Mouse (Mus musculus) kidney, embryonic 14.5 days (tissue): ENCODE measurements around the gene Mylk4. TPM values are rescaled to one million over a fixed set of nuclear protein-coding genes. Genes with fewer than 3 reads are reported as not detected.

Experiments
- ATAC-seq: fragments of 200-750 bp; cut with Nextera tagmentation; 2 replicates; pipeline ENCODE4 v1.8.0; 2017; ENCODE audit warnings: moderate number of reproducible peaks, mild to moderate bottlenecking, moderate TSS enrichment, moderate library complexity; ENCODE audit not compliant: low FRiP score, low TSS enrichment
- H3K27ac ChIP-seq: fragments of 300-500 bp; sonication (generic); 2 replicates; pipeline ENCODE4 v1.5.1; 2014; ENCODE audit warnings: low read depth, mild to moderate bottlenecking, low read length, moderate library complexity, mixed read lengths
- H3K27me3 ChIP-seq: fragments of 300-500 bp; sonication (generic); 2 replicates; pipeline ENCODE4 v1.6.1; 2014; ENCODE audit warnings: mild to moderate bottlenecking, low read length; ENCODE audit not compliant: control insufficient read depth, insufficient read depth
- H3K36me3 ChIP-seq: fragments of 300-500 bp; sonication (generic); 2 replicates; pipeline ENCODE4 v1.6.1; 2014; ENCODE audit warnings: low read length, mixed read lengths; ENCODE audit not compliant: control insufficient read depth, insufficient read depth
- H3K4me1 ChIP-seq: fragments of 300-500 bp; sonication (generic); 2 replicates; pipeline ENCODE4 v1.6.1; 2014; ENCODE audit warnings: low read length, mixed read lengths; ENCODE audit not compliant: control insufficient read depth, insufficient read depth
- H3K4me2 ChIP-seq: fragments of 300-500 bp; sonication (generic); replicated peaks from 2 replicates; pipeline ENCODE4 v1.6.1; 2014; ENCODE audit warnings: low read depth, mild to moderate bottlenecking, low read length
- H3K4me3 ChIP-seq: fragments of 300-500 bp; sonication (generic); 2 replicates; pipeline ENCODE4 v1.5.1; 2014; ENCODE audit warnings: mild to moderate bottlenecking, low read length
- H3K9ac ChIP-seq: fragments of 300-500 bp; sonication (generic); 2 replicates; pipeline ENCODE4 v1.6.1; 2014; ENCODE audit warnings: low read depth, mild to moderate bottlenecking, low read length, moderate library complexity
- H3K9me3 ChIP-seq: fragments of 300-500 bp; sonication (generic); 2 replicates; pipeline ENCODE4 v1.6.1; 2016; ENCODE audit warnings: low read length; ENCODE audit not compliant: control insufficient read depth
- WGBS: fragments of 180-500 bp; shearing (Covaris S2); extraction: QIAGEN DNeasy Blood & Tissue Kit; methylation state at CpG from one replicate; pipeline ENCODE4 v1.1.7; 2014; 5-methylcytosine and 5-hydroxymethylcytosine counted together
- polyA plus RNA-seq: library from polyadenylated mRNA; unstranded; fragments of >200 nt; fragmentation: Nextera tagmentation; extraction: Ambion mirVana; gene quantifications from 2 replicates; pipeline ENCODE4 v1.2.1, GENCODE M21; 2014

Mylk4 gene
- polyA plus RNA-seq, 1 experiment from 2014 or later = 0.14 TPM

- no peaks in the 10 kb centered on the region for H3K27me3 ChIP-seq
- H3K9me3 ChIP-seq = no peaks in the 10 kb centered on the region
- 0 out of 2 replicates have a peak, but pooled peaks cover 3% of the 10 kb centered on the region for H3K4me1 ChIP-seq
- H3K4me2 ChIP-seq = no peak overlapping the region
- H3K9ac ChIP-seq = no peak overlapping the region
- 61% methylated on average over 5 of the region's 5 CpGs for WGBS
- H3K27ac ChIP-seq = no peak overlapping the region
- no peak for ATAC-seq
- no peaks in the 10 kb centered on the region for H3K36me3 ChIP-seq
- H3K4me3 ChIP-seq = no peak overlapping the region
Observed at GRCm38 (mm10) chr13:32783055-32783454, 699 bp downstream of the Mylk4 start.

DNA sequence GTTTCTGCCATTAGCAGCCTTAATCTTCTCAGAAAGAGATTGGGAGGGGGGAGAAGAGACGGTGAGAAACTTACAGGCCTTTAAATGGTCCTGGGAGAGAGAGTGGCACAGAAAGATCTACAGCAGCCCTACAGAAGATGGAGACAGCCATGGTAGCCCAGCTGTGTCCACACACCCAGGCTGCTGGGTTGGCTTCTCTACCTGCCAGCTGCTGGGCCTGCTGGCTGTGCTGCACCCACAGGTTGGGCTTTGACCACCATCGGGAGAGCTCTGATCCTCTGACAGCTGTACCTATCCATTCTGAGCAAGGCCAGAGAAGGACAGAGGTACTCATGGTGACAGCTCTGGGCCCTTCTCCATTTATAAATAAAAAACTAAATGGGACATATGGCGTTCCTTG, 4.9 kb downstream of the Mylk4 start:
- 64% methylated on average over 3 of the region's 3 CpGs for WGBS
- no peaks in the 10 kb centered on the region for H3K27me3 ChIP-seq
- H3K27ac ChIP-seq = no peak overlapping the region
- ATAC-seq = no peak
- H3K9me3 ChIP-seq = no peaks in the 10 kb centered on the region
- H3K4me1 ChIP-seq = 0 out of 2 replicates have a peak, but pooled peaks cover 3% of the 10 kb centered on the region
- no peak overlapping the region for H3K4me2 ChIP-seq
- no peaks in the 10 kb centered on the region for H3K36me3 ChIP-seq
- H3K9ac ChIP-seq = no peak overlapping the region
- no peak overlapping the region for H3K4me3 ChIP-seq

GRCm38 (mm10) chr13:32776350-32776749, 7.4 kb downstream of the Mylk4 start:
- 82% methylated on average over 10 of the region's 10 CpGs for WGBS
- ATAC-seq = no peak
- Histone ChIP-seq H3K36me3 (no peaks in the 10 kb centered on the region), H3K27ac (no peak overlapping the region), H3K9ac (no peak overlapping the region), H3K4me1 (0 out of 2 replicates have a peak, but pooled peaks cover 3% of the 10 kb centered on the region), H3K27me3 (no peaks in the 10 kb centered on the region), H3K4me3 (no peak overlapping the region), H3K9me3 (no peaks in the 10 kb centered on the region), H3K4me2 (no peak overlapping the region)

DNA sequence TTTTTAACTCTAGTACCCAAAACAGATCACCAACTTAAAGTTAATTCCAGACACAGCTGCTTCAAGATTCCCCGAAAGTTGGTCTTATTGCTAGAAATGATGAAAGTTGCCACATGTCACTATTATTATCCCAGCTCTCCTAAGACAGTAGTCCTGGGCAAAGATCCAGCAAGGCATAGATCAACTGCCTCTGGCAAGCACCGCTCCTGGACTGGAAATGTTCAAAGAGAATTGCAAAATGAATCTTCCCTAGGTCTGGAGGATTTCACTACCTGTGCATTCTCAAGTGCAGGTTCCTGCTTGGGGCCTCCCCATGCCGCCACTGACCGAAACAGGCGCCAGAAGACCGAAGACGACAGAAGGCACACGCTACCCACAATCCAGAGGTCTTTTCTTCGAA, 7.9 kb downstream of the Mylk4 start:
- Histone ChIP-seq H3K4me2 (no peak overlapping the region), H3K4me3 (no peak overlapping the region), H3K9ac (no peak overlapping the region), H3K27ac (no peak overlapping the region), H3K9me3 (no peaks in the 10 kb centered on the region), H3K36me3 (no peaks in the 10 kb centered on the region), H3K4me1 (0 out of 2 replicates have a peak, but pooled peaks cover 3% of the 10 kb centered on the region), H3K27me3 (no peaks in the 10 kb centered on the region)
- 90% methylated on average over 9 of the region's 9 CpGs for WGBS
- ATAC-seq = no peak

- no peak overlapping the region for H3K4me3 ChIP-seq
- H3K9me3 ChIP-seq = no peaks in the 10 kb centered on the region
- no peaks in the 10 kb centered on the region for H3K27me3 ChIP-seq
- H3K36me3 ChIP-seq = no peaks in the 10 kb centered on the region
- 18% methylated on average over 3 of the region's 3 CpGs for WGBS
- H3K9ac ChIP-seq = no peak overlapping the region
- H3K4me1 ChIP-seq = no peaks in the 10 kb centered on the region
- H3K4me2 ChIP-seq = no peak overlapping the region
- ATAC-seq = no peak
- H3K27ac ChIP-seq = no peak overlapping the region
Observed at GRCm38 (mm10) chr13:32769960-32770359, 13.8 kb downstream of the Mylk4 start.

- no peak overlapping the region for H3K27ac ChIP-seq
- H3K4me1 ChIP-seq = no peaks in the 10 kb centered on the region
- H3K4me2 ChIP-seq = no peak overlapping the region
- no peaks in the 10 kb centered on the region for H3K36me3 ChIP-seq
- H3K4me3 ChIP-seq = no peak overlapping the region
- no peak for ATAC-seq
- WGBS = 9% methylated on average over 4 of the region's 4 CpGs
- H3K9me3 ChIP-seq = no peaks in the 10 kb centered on the region
- no peak overlapping the region for H3K9ac ChIP-seq
- H3K27me3 ChIP-seq = no peaks in the 10 kb centered on the region
Observed at GRCm38 (mm10) chr13:32768104-32768503, 15.7 kb downstream of the Mylk4 start.

GRCm38 (mm10) chr13:32764448-32764847, 19.3 kb downstream of the Mylk4 start:
- no peaks in the 10 kb centered on the region for H3K9me3 ChIP-seq
- 38% methylated on average over 7 of the region's 7 CpGs for WGBS
- no peak overlapping the region for H3K4me3 ChIP-seq
- no peaks in the 10 kb centered on the region for H3K27me3 ChIP-seq
- H3K4me2 ChIP-seq = no peak overlapping the region
- ATAC-seq = no peak
- H3K27ac ChIP-seq = no peak overlapping the region
- H3K36me3 ChIP-seq = no peaks in the 10 kb centered on the region
- H3K9ac ChIP-seq = no peak overlapping the region
- no peaks in the 10 kb centered on the region for H3K4me1 ChIP-seq

DNA sequence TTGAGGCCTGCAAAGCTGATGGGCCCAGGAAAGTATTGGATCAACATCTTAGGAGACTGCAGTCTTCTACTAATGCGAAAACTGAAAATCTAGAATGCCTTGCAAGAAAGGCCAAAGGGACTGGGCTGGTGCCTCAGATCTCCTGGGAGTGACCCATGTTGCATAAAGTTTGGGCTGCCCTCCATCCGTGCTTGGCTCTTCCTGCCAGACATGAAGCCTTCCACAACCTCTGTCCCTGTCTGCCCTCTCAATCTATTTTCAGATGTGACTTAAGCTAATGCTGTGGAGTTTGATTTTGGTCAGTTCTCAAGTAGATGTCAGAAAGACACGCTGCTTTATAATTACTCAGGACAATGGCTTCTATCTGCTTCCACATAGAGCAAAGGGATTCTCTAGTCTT, 20.6 kb downstream of the Mylk4 start:
- WGBS = 88% methylated on average over 3 of the region's 3 CpGs
- ATAC-seq = no peak

DNA sequence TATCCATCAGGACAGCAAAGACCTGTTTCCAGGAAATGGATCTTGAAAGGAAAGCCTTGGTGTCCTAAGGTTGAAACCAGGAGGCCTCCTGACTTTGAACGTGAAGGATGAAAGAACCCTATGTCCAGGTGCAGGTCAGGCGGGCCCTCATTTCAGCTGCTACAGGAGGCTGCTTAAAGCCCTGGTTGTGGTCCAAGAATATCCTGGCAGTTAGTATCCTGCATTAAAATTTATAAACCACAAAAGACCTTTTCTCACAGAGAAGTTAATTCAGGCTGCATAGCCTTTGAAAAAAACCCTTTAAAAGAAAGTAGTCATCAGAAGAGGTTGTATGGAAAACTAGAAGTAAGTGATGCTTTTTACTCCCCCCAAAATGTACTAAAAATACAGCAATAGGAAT, 23.0 kb downstream of the Mylk4 start:
- no peak for ATAC-seq
- no peaks in the 10 kb centered on the region for H3K4me1 ChIP-seq
- H3K9ac ChIP-seq = no peak overlapping the region
- WGBS = 84% methylated on average over 2 of the region's 2 CpGs
- H3K36me3 ChIP-seq = no peaks in the 10 kb centered on the region
- H3K27ac ChIP-seq = no peak overlapping the region
- H3K27me3 ChIP-seq = no peaks in the 10 kb centered on the region
- no peak overlapping the region for H3K4me3 ChIP-seq
- H3K9me3 ChIP-seq = no peaks in the 10 kb centered on the region
- no peak overlapping the region for H3K4me2 ChIP-seq

More for the DNA sequence above, 20.6 kb downstream of the Mylk4 start:
- Histone ChIP-seq H3K27ac (no peak overlapping the region), H3K9ac (no peak overlapping the region), H3K27me3 (no peaks in the 10 kb centered on the region), H3K4me2 (no peak overlapping the region), H3K4me1 (no peaks in the 10 kb centered on the region), H3K4me3 (no peak overlapping the region), H3K9me3 (no peaks in the 10 kb centered on the region), H3K36me3 (no peaks in the 10 kb centered on the region)
